Mouse (Mus musculus): ENCODE measurements around the gene Fam221b. TPM values are rescaled to one million over a fixed set of nuclear protein-coding genes. Genes with fewer than 3 reads are reported as not detected.

The Fam221b gene
- polyA plus RNA-seq, 1 experiment from 2014 or later = 0.63 TPM

DNA sequence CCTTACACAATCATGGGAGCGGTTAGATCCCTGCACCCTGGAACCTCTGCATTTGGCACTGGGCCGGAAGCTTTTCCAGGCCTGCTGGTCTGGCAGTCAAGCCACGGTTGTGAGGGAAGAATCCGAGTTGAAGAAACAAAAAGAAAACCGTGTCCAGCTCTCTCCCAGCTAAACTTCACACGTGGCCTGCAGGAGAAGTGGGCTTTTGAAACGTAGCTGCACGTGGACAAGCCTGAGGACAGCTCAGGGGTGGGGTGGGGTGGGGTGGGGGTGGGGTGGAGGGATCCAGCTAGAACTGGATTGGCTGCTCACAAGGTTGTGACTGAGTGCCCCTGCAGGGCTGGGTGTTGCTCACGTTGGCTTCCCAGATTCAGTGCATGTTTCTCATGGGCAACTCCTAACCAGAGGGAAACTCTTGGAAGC is 26.3 kb upstream of the Fam221b start:
- no peak for ATAC-seq (ENCODE audit: low read depth)

DNA sequence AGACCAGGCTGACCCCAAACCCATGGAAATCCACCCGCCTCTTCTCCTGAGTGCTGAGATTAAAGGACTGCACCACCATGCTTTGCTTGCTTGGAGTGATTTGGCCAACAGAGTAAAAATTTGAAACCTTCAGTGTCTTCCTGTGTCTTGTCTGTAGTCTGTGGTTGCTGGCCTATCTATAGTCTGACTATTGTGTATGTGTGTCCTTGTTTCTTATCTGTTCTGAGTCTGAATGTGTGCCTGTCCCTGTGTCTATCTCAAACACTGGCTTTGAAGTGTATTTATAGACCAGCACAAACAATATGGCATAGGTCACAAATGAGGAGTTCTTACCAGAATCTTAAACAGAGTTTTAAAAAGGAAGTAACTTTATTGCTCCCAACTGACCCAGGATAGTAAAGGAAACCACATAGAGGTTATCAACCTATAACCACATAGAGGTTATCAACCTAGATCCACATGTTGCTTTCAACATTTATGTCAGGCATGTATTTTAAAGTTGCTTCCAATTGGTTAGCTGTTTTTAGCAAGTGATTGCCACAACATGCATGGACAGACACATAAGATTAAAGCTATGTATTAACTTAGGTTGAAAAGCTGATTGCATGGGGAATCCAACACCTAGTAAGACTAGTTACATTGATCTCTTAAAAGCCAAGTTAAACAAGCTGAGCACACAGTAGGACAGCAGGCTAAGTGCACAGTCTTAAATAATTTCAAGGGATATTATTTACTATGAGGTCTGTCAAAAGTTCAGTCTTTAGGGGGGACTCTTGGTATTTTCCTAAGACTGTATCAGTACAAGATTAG is 25.7 kb upstream of the Fam221b start:
- H3K36me3 ChIP-seq (ENCODE audit: control insufficient read depth, insufficient read depth) = no peaks in the 10 kb centered on the region
- H3K4me3 ChIP-seq (ENCODE audit: low read depth, low read length) = no peak overlapping the region
- no peak overlapping the region for H3K4me2 ChIP-seq (ENCODE audit: low read depth, low read length)
- H3K27me3 ChIP-seq (ENCODE audit: control insufficient read depth, insufficient read depth, low read depth, low read length) = no peaks in the 10 kb centered on the region
- no peak overlapping the region for H3K27ac ChIP-seq (ENCODE audit: low read length)
- no peaks in the 10 kb centered on the region for H3K9me3 ChIP-seq (replicated peaks; ENCODE audit: control insufficient read depth, low read length)
- WGBS (ENCODE audit: insufficient replicate concordance) = 35% methylated on average over 1 of the region's 1 CpGs
- peaks cover 12% of the 10 kb centered on the region for H3K4me1 ChIP-seq (ENCODE audit: control insufficient read depth, low read depth, low read length)
- no peak for ATAC-seq (ENCODE audit: low read depth)
- H3K9ac ChIP-seq (ENCODE audit: low read depth, low read length) = no peak overlapping the region

More for the DNA sequence above, 26.3 kb upstream of the Fam221b start:
- WGBS (ENCODE audit: insufficient replicate concordance) = 29% methylated on average over 9 of the region's 9 CpGs
- H3K36me3 ChIP-seq (ENCODE audit: control insufficient read depth, insufficient read depth) = no peaks in the 10 kb centered on the region
- no peak overlapping the region for H3K9ac ChIP-seq (ENCODE audit: low read depth, low read length)
- H3K4me1 ChIP-seq (ENCODE audit: control insufficient read depth, low read depth, low read length) = peaks cover 12% of the 10 kb centered on the region
- no peak overlapping the region for H3K4me3 ChIP-seq (ENCODE audit: low read depth, low read length)
- no peaks in the 10 kb centered on the region for H3K9me3 ChIP-seq (replicated peaks; ENCODE audit: control insufficient read depth, low read length)
- no peaks in the 10 kb centered on the region for H3K27me3 ChIP-seq (ENCODE audit: control insufficient read depth, insufficient read depth, low read depth, low read length)
- no peak overlapping the region for H3K4me2 ChIP-seq (ENCODE audit: low read depth, low read length)
- no peak overlapping the region for H3K27ac ChIP-seq (ENCODE audit: low read length)

DNA sequence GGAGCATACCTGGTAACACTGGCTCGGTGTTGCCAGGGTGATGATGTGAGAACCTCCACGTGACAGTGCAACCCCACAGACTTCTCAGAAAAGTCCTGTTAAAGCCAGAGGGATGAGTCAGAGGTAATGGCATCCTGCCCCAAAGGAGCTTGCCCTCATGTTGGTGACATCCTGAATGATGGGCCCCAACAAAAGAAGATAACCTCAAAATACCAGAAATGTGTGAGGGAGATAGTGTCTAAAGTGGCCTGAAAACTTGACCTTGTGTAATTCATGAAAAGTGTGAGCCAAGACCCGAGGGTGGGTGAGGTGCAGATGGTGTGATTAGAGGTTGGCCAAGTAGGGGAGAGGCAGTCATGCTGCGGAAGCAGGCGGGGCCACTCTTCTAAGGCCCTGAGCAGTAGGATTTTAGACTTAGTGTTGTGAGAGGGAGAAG is 24.9 kb upstream of the Fam221b start:
- peaks cover 12% of the 10 kb centered on the region for H3K4me1 ChIP-seq (ENCODE audit: control insufficient read depth, low read depth, low read length)
- no peak overlapping the region for H3K4me2 ChIP-seq (ENCODE audit: low read depth, low read length)
- peak; percentile 39 for ATAC-seq (ENCODE audit: low read depth)
- no peak overlapping the region for H3K4me3 ChIP-seq (ENCODE audit: low read depth, low read length)
- no peaks in the 10 kb centered on the region for H3K9me3 ChIP-seq (replicated peaks; ENCODE audit: control insufficient read depth, low read length)
- WGBS (ENCODE audit: insufficient replicate concordance) = 21% methylated on average over 5 of the region's 5 CpGs
- H3K9ac ChIP-seq (ENCODE audit: low read depth, low read length) = no peak overlapping the region
- H3K36me3 ChIP-seq (ENCODE audit: control insufficient read depth, insufficient read depth) = no peaks in the 10 kb centered on the region
- H3K27me3 ChIP-seq (ENCODE audit: control insufficient read depth, insufficient read depth, low read depth, low read length) = no peaks in the 10 kb centered on the region
- H3K27ac ChIP-seq (ENCODE audit: low read length) = no peak overlapping the region

DNA sequence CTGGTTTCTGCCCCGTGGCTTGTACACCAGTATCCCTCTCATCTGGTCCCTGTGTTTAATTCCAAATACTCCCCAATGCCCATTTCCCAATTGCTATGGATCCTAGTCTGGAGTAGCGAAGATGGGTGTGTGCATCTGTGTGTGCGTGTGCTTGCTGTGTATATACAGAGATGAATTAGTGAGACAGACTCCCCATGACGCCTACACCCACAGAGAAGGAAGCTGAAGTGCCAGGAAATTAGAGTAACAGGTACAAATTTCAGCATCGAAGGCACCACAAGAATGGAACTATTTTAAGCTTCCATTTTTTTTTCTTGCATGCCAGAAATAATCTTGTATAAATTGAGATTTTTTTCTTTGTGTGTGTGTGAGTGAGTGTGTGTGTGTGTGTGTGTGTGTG is 22.1 kb upstream of the Fam221b start:
- no peak for ATAC-seq (ENCODE audit: low read depth)
- H3K9ac ChIP-seq (ENCODE audit: low read depth, low read length) = no peak overlapping the region
- H3K27ac ChIP-seq (ENCODE audit: low read length) = no peak overlapping the region
- no peak overlapping the region for H3K4me2 ChIP-seq (ENCODE audit: low read depth, low read length)
- H3K36me3 ChIP-seq (ENCODE audit: control insufficient read depth, insufficient read depth) = no peaks in the 10 kb centered on the region
- no peak overlapping the region for H3K4me3 ChIP-seq (ENCODE audit: low read depth, low read length)
- WGBS (ENCODE audit: insufficient replicate concordance) = 54% methylated on average over 5 of the region's 5 CpGs
- H3K4me1 ChIP-seq (ENCODE audit: control insufficient read depth, low read depth, low read length) = peaks cover 12% of the 10 kb centered on the region
- no peaks in the 10 kb centered on the region for H3K27me3 ChIP-seq (ENCODE audit: control insufficient read depth, insufficient read depth, low read depth, low read length)
- no peaks in the 10 kb centered on the region for H3K9me3 ChIP-seq (replicated peaks; ENCODE audit: control insufficient read depth, low read length)

DNA sequence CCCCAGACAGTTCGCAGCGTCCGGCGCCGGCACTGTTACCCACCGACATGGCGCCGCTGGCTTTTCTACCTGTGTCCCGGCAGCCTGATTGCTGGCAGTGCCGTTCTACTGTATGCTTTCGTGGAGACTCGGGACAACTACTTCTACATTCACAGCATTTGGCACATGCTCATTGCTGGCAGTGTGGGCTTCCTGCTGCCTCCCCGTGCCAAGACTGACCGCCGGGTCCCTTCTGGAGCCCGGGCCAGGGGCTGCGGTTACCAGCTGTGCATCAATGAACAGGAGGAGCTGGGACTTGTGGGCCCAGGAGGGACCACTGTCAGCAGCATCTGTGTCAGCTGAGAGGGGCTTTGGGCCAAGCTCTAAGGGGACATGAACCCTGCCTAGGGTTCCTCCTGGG is 21.1 kb upstream of the Fam221b start:
- Histone ChIP-seq H3K4me3 (ENCODE audit: low read depth, low read length) (no peak overlapping the region), H3K36me3 (ENCODE audit: control insufficient read depth, insufficient read depth) (no peaks in the 10 kb centered on the region), H3K4me1 (ENCODE audit: control insufficient read depth, low read depth, low read length) (peaks cover 9% of the 10 kb centered on the region), H3K27me3 (ENCODE audit: control insufficient read depth, insufficient read depth, low read depth, low read length) (no peaks in the 10 kb centered on the region), H3K27ac (ENCODE audit: low read length) (no peak overlapping the region), H3K4me2 (ENCODE audit: low read depth, low read length) (no peak overlapping the region), H3K9me3 (replicated peaks; ENCODE audit: control insufficient read depth, low read length) (no peaks in the 10 kb centered on the region), H3K9ac (ENCODE audit: low read depth, low read length) (no peak overlapping the region)
- no peak for ATAC-seq (ENCODE audit: low read depth)
- WGBS (ENCODE audit: insufficient replicate concordance) = 89% methylated on average over 17 of the region's 17 CpGs

DNA sequence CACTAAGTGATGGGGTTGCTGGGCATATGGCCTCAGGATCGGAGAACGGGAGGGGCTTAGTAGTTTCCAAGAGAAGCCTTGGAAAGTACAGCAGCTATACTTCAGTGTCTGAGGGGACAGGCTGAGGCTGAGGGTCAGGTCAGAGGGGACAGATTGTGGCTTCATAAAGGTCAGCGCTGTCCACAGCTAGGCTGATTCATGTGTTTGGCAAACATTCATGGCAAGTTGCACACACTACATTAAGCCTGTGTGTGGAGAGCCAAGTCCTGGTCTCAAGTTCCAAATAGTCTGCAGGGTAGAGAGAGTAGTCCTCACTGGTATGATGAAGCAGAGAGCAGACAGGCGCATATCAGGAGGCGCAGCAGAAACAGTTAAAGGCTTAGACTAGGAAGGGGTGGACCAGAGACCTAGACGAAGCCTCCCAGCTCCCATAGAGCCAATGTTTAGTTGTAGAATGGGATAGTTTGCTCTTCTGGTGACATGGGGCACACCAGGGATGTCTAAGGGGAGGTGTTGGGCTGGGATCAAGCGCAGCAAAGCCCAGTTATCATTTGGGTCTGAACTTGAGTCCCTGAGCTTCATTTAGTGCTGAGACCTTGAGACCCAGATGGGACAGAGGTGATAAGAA is 10.6 kb upstream of the Fam221b start:
- ATAC-seq (ENCODE audit: low read depth) = no peak
- Histone ChIP-seq H3K4me1 (ENCODE audit: control insufficient read depth, low read depth, low read length) (no peaks in the 10 kb centered on the region), H3K36me3 (ENCODE audit: control insufficient read depth, insufficient read depth) (no peaks in the 10 kb centered on the region), H3K9me3 (replicated peaks; ENCODE audit: control insufficient read depth, low read length) (no peaks in the 10 kb centered on the region), H3K4me3 (ENCODE audit: low read depth, low read length) (no peak overlapping the region), H3K27ac (ENCODE audit: low read length) (no peak overlapping the region), H3K27me3 (ENCODE audit: control insufficient read depth, insufficient read depth, low read depth, low read length) (no peaks in the 10 kb centered on the region), H3K9ac (ENCODE audit: low read depth, low read length) (no peak overlapping the region), H3K4me2 (ENCODE audit: low read depth, low read length) (no peak overlapping the region)
- WGBS (ENCODE audit: insufficient replicate concordance) = 67% methylated on average over 7 of the region's 7 CpGs

DNA sequence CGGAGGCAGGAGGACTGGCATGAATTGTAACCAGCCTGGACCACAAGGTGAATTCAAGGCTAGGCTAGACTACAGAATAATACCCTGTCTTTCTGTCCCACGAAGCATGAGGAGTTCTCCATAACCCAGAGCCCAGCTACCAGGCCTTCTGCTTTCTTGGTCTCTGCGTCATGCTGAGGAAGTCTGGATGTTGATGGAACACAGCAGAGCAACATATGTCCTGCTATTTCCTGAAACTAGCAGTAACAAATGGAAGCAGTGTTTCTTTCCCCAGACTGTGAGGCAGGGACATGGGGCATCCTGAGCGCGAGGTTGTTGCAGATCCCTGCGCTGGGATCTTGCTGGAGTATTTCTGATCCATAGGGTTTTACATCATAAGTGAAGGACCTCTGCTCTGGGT is 9.6 kb upstream of the Fam221b start:
- Histone ChIP-seq H3K27ac (ENCODE audit: low read length) (no peak overlapping the region), H3K4me2 (ENCODE audit: low read depth, low read length) (no peak overlapping the region), H3K9me3 (replicated peaks; ENCODE audit: control insufficient read depth, low read length) (no peaks in the 10 kb centered on the region), H3K4me1 (ENCODE audit: control insufficient read depth, low read depth, low read length) (no peaks in the 10 kb centered on the region), H3K27me3 (ENCODE audit: control insufficient read depth, insufficient read depth, low read depth, low read length) (no peaks in the 10 kb centered on the region), H3K4me3 (ENCODE audit: low read depth, low read length) (no peak overlapping the region), H3K9ac (ENCODE audit: low read depth, low read length) (no peak overlapping the region), H3K36me3 (ENCODE audit: control insufficient read depth, insufficient read depth) (no peaks in the 10 kb centered on the region)
- ATAC-seq (ENCODE audit: low read depth) = no peak
- 67% methylated on average over 6 of the region's 6 CpGs for WGBS (ENCODE audit: insufficient replicate concordance)

DNA sequence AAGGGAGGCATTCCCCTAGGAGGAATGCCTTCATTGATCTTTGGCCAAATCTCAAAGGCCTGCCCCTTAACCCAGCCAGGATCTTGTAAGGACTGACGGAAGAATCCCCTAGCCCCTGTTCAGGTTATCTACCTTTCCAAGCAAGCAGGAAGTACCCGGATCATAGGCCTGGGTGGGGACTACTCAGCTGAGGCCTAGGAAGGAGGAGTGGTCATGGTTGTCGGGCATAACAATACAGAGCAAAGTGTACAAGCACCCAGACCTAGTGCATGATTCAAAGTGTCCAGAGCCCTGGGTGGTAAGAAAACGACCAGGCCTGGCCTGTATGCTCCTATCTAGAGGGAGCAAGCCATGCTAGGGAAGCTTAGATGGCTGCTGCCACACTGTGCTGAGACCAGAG is 6.7 kb upstream of the Fam221b start:
- ATAC-seq (ENCODE audit: low read depth) = no peak
- 48% methylated on average over 4 of the region's 4 CpGs for WGBS (ENCODE audit: insufficient replicate concordance)
- H3K4me2 ChIP-seq (ENCODE audit: low read depth, low read length) = no peak overlapping the region
- H3K9ac ChIP-seq (ENCODE audit: low read depth, low read length) = no peak overlapping the region
- no peaks in the 10 kb centered on the region for H3K4me1 ChIP-seq (ENCODE audit: control insufficient read depth, low read depth, low read length)
- H3K36me3 ChIP-seq (ENCODE audit: control insufficient read depth, insufficient read depth) = no peaks in the 10 kb centered on the region
- H3K4me3 ChIP-seq (ENCODE audit: low read depth, low read length) = no peak overlapping the region
- H3K27me3 ChIP-seq (ENCODE audit: control insufficient read depth, insufficient read depth, low read depth, low read length) = no peaks in the 10 kb centered on the region
- no peaks in the 10 kb centered on the region for H3K9me3 ChIP-seq (replicated peaks; ENCODE audit: control insufficient read depth, low read length)
- no peak overlapping the region for H3K27ac ChIP-seq (ENCODE audit: low read length)

DNA sequence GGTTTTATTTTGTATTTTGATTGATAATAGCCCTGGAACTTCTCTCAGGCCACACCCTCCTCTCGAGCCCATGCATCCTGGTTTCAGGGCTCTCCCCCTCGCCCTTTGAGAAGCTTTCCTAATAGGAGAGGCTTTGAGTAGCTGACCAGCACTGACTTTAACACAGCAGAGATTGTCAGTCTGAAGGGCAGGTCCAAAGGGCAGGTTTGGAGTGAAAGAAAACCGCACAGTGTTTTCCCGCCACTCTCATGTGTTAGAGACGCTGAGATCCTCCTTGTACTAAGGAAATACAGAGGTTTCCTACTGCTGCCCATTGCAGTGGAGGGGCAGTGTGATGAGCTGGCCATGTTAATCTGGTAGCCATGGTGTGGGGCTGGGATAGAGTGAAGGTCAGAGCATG is 6.0 kb upstream of the Fam221b start:
- 52% methylated on average over 5 of the region's 5 CpGs for WGBS (ENCODE audit: insufficient replicate concordance)

More for the DNA sequence above, 6.0 kb upstream of the Fam221b start:
- H3K27ac ChIP-seq (ENCODE audit: low read length) = no peak overlapping the region
- H3K9ac ChIP-seq (ENCODE audit: low read depth, low read length) = no peak overlapping the region
- H3K27me3 ChIP-seq (ENCODE audit: control insufficient read depth, insufficient read depth, low read depth, low read length) = no peaks in the 10 kb centered on the region
- H3K36me3 ChIP-seq (ENCODE audit: control insufficient read depth, insufficient read depth) = no peaks in the 10 kb centered on the region
- H3K4me3 ChIP-seq (ENCODE audit: low read depth, low read length) = no peak overlapping the region
- ATAC-seq (ENCODE audit: low read depth) = no peak
- no peaks in the 10 kb centered on the region for H3K9me3 ChIP-seq (replicated peaks; ENCODE audit: control insufficient read depth, low read length)
- H3K4me1 ChIP-seq (ENCODE audit: control insufficient read depth, low read depth, low read length) = no peaks in the 10 kb centered on the region
- H3K4me2 ChIP-seq (ENCODE audit: low read depth, low read length) = no peak overlapping the region

All from liver, embryonic 16.5 days (tissue).